Mouse (Mus musculus) embryo, embryonic 10 days (tissue): ENCODE measurements at regions not wholly inside any gene's neighbourhood (a gene's known extent, or its start where the extent isn't known, plus 50 kb on each side); places are given as distances from the start of the nearest gene placed in this dataset.

Experiments
- DNase-seq: peaks from one replicate; pipeline ENCODE4 v3.0.0-alpha.2; 2015; ENCODE audit warnings: low spot score

- peak; percentile 54 for DNase-seq
Observed at GRCm38 (mm10) chr12:64550915-64551570, 76.6 kb upstream of the Fscb start.

GRCm38 (mm10) chr12:64541111-64541510, 66.6 kb upstream of the Fscb start:
- DNase-seq, result no peak
